Mouse (Mus musculus) C2C12 (cell line): Measurements from ENCODE around the gene Ryr3.

Experiments used
- CEBPB ChIP-seq: IDR thresholded peaks from one replicate; pipeline ENCODE4 v1.6.1; 2011; ENCODE audit warnings: low read depth, mild to moderate bottlenecking, control low read depth, moderate library complexity
- CTCF ChIP-seq: IDR thresholded peaks from one replicate; pipeline ENCODE4 v1.5.1; 2011; ENCODE audit not compliant: control insufficient read depth, insufficient read depth, insufficient read length
- MAX ChIP-seq: IDR thresholded peaks from one replicate; pipeline ENCODE4 v1.6.1; 2011; ENCODE audit warnings: mild to moderate bottlenecking, control low read depth

DNA sequence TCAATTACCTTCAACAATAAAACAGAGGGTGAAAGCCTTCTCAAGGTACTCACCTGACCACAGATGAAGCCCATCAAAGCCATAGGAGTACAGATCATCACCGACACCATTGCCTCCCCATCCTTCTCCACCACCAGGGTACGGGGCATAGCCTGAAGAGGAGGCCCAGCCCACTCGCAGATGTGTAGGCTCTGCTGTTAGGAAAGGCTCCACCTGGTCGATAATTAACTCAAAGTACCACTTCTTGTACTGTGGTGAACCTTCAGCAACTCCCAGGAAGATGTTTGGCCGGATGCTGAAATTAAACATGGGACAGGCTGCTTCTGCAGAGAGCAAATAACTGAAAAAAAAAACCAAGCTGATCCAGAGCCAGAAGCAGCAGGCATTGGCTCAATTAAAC, 316.1 kb downstream of the Ryr3 start:
- TF ChIP-seq CEBPB (no peak), CTCF (no peak), MAX (no peak)
